Mouse (Mus musculus): ENCODE measurements around the gene Cped1. TPM values are rescaled to one million over a fixed set of nuclear protein-coding genes. Genes with fewer than 3 reads are reported as not detected.

The Cped1 gene
- polyA plus RNA-seq, 1 experiment from 2014 or later, result 41.8 TPM

DNA sequence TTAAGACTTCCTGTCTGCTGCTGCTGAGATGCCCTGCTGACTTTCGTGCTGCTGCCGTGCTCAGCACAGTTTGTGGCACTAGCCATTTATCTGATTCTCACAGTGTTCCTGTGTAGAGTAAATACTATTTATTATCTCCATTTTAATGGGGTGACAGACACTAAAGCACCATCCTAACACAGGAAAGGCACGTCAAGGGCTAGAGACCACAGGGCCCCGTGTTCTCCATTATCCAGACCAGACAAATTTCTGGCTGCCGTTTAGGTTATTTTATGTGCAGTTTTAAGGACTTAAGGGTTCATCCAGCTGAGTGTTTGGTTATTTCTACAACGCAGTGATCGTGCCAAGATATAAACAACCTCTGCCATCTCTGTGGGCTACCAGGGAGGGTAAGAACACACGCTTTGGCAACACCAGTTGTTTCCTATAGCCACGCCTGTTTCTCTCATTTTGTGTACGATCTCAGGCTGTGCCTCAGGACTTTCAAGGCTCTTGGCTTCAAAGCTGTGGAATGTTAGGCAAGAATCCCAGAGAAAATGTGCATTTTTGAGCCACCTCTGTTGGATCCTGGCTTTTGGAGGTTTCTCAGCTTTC lies 149.4 kb downstream of the Cped1 start:
- WGBS, result 66% methylated on average over 10 of the region's 10 CpGs
- Histone ChIP-seq H3K36me3 (peaks cover 10% of the 10 kb centered on the region; the same call in 1 of the 2 replicates), H3K9ac (no peak overlapping the region), H3K4me3 (replicated peaks) (no peak overlapping the region), H3K9me3 (replicated peaks) (no peaks in the 10 kb centered on the region), H3K4me1 (no peaks in the 10 kb centered on the region), H3K4me2 (no peak overlapping the region), H3K27ac (no peak overlapping the region), H3K27me3 (no peaks in the 10 kb centered on the region)
- no peak for ATAC-seq (replicated peaks; ENCODE audit: low FRiP score)

DNA sequence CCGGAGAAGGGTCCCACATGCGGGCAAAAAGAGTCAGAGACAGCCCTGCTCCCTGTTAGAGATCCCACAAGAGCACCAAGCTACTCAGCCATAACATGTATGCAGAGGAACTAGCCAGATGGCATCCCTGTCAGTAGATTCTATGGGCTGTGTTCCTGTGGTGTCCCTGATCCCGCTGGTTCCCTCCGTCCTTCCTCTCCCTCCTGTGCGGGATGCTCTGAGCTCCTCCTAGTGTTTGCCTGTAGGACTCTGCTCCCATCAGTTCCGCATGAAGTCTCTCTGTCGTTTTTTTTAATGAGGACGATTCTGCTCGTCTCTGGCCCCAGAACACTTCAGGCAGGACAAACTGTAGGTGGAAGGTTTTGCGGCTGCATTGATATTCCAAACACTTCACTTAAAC lies 151.1 kb downstream of the Cped1 start:
- Histone ChIP-seq H3K4me3 (replicated peaks) (no peak overlapping the region), H3K27ac (no peak overlapping the region), H3K27me3 (no peaks in the 10 kb centered on the region), H3K36me3 (peaks cover 10% of the 10 kb centered on the region; the same call in 1 of the 2 replicates), H3K9ac (no peak overlapping the region), H3K4me2 (no peak overlapping the region), H3K9me3 (replicated peaks) (no peaks in the 10 kb centered on the region), H3K4me1 (no peaks in the 10 kb centered on the region)
- peak; percentile 73 for ATAC-seq (replicated peaks; ENCODE audit: low FRiP score)
- 48% methylated on average over 10 of the region's 10 CpGs for WGBS

DNA sequence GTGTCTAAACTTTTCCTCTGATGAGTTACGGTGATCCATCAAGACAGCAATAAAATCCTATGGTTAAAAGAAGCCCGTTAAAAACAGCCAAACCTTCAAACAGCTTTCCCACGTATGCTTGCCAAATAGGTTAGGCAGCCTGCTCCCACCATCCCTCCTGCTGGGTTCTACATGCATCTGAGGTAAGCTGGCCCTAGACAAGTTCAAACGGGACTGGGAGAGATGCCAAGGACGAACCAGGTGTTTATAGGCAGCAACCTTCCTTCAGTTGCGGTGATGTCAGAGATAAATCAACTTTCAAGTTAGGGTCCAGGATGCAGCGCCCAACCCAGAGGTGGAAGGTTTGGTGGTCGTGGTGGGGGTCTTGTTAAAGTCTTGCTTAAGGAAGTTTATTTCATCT lies 155.1 kb downstream of the Cped1 start:
- no peak overlapping the region for H3K9ac ChIP-seq
- no peak overlapping the region for H3K4me3 ChIP-seq (replicated peaks)
- no peaks in the 10 kb centered on the region for H3K27me3 ChIP-seq
- H3K9me3 ChIP-seq (replicated peaks), result no peaks in the 10 kb centered on the region
- peaks cover 15% of the 10 kb centered on the region for H3K36me3 ChIP-seq
- no peaks in the 10 kb centered on the region for H3K4me1 ChIP-seq
- H3K27ac ChIP-seq, result no peak overlapping the region
- no peak overlapping the region for H3K4me2 ChIP-seq
- WGBS, result 49% methylated on average over 8 of the region's 8 CpGs
- no peak for ATAC-seq (replicated peaks; ENCODE audit: low FRiP score)

DNA sequence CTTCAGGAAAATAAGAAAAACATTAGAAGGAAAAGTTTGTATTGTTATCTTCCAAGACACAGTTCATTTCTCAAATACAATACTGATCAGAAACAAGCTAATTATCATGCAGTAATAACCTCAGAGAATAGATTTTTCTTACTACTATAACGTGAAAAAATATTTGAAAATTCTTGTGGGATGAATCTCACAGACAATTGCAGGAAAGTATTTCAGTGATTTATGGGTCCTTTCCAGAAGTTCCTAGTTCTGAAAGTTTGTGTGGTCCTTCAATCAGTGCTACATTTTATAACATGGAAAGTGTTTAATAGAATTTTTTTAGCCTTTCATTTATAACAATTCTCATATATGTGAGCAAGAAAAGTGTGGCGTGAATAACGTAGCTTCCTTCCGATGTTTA lies 161.5 kb downstream of the Cped1 start:
- Histone ChIP-seq H3K4me2 (no peak overlapping the region), H3K27me3 (no peaks in the 10 kb centered on the region), H3K9ac (no peak overlapping the region), H3K4me1 (no peaks in the 10 kb centered on the region), H3K4me3 (replicated peaks) (no peak overlapping the region), H3K27ac (no peak overlapping the region), H3K9me3 (replicated peaks) (no peaks in the 10 kb centered on the region), H3K36me3 (peaks cover 23% of the 10 kb centered on the region)
- WGBS, result 90% methylated on average over 4 of the region's 4 CpGs
- ATAC-seq (replicated peaks; ENCODE audit: low FRiP score), result no peak

DNA sequence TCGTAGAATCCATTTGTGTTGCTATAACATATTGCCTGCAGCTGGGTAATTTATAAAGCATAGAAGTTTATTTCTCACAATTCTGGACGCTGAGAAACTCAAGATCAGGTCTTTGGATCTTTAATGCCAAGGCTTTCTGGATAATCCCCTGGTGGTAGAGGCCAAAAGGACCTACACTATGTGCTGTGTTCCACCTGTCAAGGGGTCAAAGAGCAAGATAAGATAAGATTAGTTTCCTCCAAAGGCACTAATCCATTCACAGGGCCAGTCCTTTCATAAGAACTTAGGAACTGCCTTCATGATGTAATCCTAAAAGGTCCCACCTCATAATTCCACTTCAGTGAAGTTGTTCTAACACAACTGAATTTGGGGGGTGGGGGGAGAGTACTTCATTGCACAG lies 162.8 kb downstream of the Cped1 start:
- no peaks in the 10 kb centered on the region for H3K4me1 ChIP-seq

DNA sequence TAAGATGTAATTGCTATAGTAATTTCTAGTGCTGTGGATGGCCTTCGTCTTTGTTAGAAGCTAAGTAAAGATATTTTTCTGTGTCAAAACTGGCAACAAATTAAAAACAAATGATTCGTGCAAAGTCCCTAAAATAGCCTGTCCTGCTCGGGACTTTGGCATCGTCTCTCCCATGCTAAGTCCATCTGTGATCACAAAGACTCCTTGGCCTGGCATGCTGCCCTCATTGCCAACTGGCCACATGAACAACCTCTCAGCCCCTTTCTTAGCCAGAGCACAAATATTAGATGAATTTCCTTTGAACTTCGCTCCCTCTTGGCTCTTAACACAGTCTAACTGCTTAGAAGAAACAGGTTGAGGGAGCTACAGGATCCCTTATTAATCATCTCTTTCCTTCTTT lies 171.7 kb downstream of the Cped1 start:
- 82% methylated on average over 5 of the region's 5 CpGs for WGBS
- Histone ChIP-seq H3K27ac (no peak overlapping the region), H3K4me3 (replicated peaks) (no peak overlapping the region), H3K4me2 (no peak overlapping the region), H3K9ac (no peak overlapping the region), H3K4me1 (no peaks in the 10 kb centered on the region), H3K36me3 (peaks cover 14% of the 10 kb centered on the region; the same call in 1 of the 2 replicates), H3K27me3 (no peaks in the 10 kb centered on the region), H3K9me3 (replicated peaks) (no peaks in the 10 kb centered on the region)
- ATAC-seq (replicated peaks; ENCODE audit: low FRiP score), result no peak

More for the DNA sequence above, 162.8 kb downstream of the Cped1 start:
- Histone ChIP-seq H3K9ac (no peak overlapping the region), H3K36me3 (peaks cover 29% of the 10 kb centered on the region), H3K27me3 (no peaks in the 10 kb centered on the region), H3K9me3 (replicated peaks) (no peaks in the 10 kb centered on the region), H3K27ac (no peak overlapping the region), H3K4me2 (no peak overlapping the region), H3K4me3 (replicated peaks) (no peak overlapping the region)
- ATAC-seq (replicated peaks; ENCODE audit: low FRiP score), result no peak
- WGBS, result 89% methylated on average over 2 of the region's 2 CpGs

DNA sequence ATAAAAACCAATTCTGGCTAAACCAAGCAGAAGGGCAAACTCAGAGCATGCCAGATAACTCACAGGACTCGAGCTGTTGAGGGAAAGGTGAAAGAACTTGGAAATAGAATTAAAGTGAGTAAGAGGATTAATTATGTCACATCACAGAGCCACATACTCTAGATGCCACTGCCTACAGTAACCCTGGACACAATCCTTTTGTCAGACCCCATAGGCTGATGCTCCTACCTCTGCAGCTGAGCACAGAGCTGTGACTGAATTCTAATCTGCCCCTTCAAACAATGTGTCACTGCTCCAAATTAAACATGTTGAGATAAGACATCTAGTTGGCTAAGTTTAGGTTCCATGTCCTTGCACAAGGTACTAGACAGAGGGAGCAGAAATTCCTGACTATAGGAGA lies 176.2 kb downstream of the Cped1 start:
- ATAC-seq (replicated peaks; ENCODE audit: low FRiP score), result no peak
- H3K4me1 ChIP-seq, result no peaks in the 10 kb centered on the region
- H3K27me3 ChIP-seq, result no peaks in the 10 kb centered on the region
- H3K36me3 ChIP-seq, result peaks cover 10% of the 10 kb centered on the region; the same call in 1 of the 2 replicates
- WGBS, result 67% methylated on average over 1 of the region's 1 CpGs
- no peak overlapping the region for H3K27ac ChIP-seq
- H3K9ac ChIP-seq, result no peak overlapping the region
- no peak overlapping the region for H3K4me2 ChIP-seq
- no peaks in the 10 kb centered on the region for H3K9me3 ChIP-seq (replicated peaks)
- H3K4me3 ChIP-seq (replicated peaks), result no peak overlapping the region

DNA sequence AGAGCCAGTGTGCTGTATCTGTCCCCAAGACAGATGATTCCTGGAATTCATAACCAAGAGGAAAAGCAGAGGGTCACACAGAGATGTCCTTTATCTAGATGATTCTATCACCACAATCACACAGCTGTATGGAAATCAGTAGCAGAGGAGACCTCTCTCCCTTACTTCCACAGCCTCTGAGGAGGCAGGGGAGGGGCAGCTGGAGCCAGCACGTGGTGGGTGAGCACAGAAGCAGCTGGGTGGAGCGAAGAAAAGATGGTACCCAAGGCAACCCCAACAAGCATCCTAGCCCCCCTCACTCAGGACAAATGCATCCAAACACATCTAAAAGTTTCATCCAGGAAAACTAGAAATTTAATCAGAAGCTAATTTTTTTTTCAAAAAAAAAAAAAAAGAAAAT lies 182.7 kb downstream of the Cped1 start:
- WGBS, result 63% methylated on average over 2 of the region's 2 CpGs
- Histone ChIP-seq H3K4me1 (no peaks in the 10 kb centered on the region), H3K9me3 (replicated peaks) (no peaks in the 10 kb centered on the region), H3K36me3 (peaks cover 18% of the 10 kb centered on the region), H3K27me3 (no peaks in the 10 kb centered on the region), H3K27ac (no peak overlapping the region), H3K4me3 (replicated peaks) (no peak overlapping the region), H3K9ac (no peak overlapping the region), H3K4me2 (no peak overlapping the region)
- no peak for ATAC-seq (replicated peaks; ENCODE audit: low FRiP score)

DNA sequence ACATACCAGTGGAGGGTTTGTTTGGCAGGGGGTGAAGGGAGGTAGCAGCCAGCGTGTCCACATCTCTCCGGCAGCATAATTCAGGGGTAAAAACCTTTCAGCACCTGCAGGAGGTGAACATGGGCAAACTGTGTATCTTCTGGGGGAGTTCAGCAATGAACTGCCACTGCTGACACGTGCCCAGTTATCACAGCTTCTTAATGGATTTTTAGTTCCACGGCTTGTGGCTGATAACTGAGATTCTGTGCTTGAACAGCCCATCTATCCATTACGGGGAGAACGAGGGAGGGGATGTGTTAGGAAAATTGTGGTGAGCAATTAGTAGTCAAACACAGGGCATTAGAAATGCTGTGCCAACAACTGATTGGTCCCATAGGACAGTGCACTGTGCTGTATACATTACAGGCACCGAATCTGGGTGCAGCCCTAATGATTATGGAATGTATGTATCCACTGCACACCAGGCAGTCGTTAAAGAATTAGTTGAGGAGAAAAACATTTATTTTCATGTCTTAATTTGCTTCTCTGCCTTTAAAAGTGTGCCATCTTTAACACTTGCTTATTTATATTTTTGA lies 193.1 kb downstream of the Cped1 start:
- no peaks in the 10 kb centered on the region for H3K27me3 ChIP-seq
- ATAC-seq (replicated peaks; ENCODE audit: low FRiP score), result no peak
- no peaks in the 10 kb centered on the region for H3K4me1 ChIP-seq
- H3K4me3 ChIP-seq (replicated peaks), result no peak overlapping the region
- no peak overlapping the region for H3K9ac ChIP-seq
- no peak overlapping the region for H3K27ac ChIP-seq
- H3K9me3 ChIP-seq (replicated peaks), result no peaks in the 10 kb centered on the region
- 86% methylated on average over 8 of the region's 8 CpGs for WGBS
- H3K36me3 ChIP-seq, result peaks cover 20% of the 10 kb centered on the region
- no peak overlapping the region for H3K4me2 ChIP-seq

DNA sequence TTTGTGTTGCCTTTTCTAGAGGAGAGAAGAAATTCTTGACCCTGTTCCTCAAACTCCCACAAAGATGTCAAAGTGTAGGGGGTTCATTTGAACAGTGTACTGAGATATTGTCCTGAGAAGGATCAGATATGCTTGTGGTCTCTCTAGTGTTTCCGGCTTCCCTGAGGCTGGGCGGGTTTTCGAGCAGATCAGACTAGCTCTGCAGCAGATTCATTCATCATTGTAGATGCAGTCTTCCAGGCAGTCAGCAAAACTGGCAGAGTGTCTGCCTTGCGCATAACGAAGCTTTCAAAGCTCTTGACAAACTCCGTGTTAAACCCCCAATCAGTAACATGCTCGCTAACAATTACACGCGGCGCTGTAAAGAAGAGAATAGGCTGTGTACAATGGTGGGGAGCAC lies 194.6 kb downstream of the Cped1 start:
- no peak overlapping the region for H3K4me2 ChIP-seq
- H3K9ac ChIP-seq, result no peak overlapping the region
- WGBS, result 79% methylated on average over 10 of the region's 10 CpGs

DNA sequence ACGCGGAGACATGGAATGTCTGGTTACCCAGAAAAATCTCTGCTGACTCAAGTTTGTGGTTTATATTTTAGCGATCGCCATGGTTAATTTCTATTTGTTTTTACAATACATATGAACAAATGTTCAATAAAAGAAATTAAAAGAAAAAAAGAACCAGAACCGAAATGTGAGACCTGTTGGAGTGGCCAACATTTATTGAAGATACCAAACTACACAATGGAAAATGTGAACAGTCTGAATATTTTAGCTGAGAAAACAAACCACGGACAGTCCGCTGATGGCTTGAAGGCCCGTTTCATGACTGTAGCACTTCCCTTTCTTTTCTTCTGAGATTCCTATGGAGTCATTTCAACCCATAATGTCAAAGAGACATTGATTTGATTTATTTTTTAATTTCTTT lies 201.3 kb downstream of the Cped1 start:
- Histone ChIP-seq H3K9me3 (replicated peaks) (no peaks in the 10 kb centered on the region), H3K4me1 (no peaks in the 10 kb centered on the region), H3K4me3 (replicated peaks) (no peak overlapping the region), H3K36me3 (peaks cover 17% of the 10 kb centered on the region), H3K27me3 (no peaks in the 10 kb centered on the region), H3K9ac (no peak overlapping the region), H3K4me2 (no peak overlapping the region), H3K27ac (no peak overlapping the region)
- no peak for ATAC-seq (replicated peaks; ENCODE audit: low FRiP score)
- 87% methylated on average over 8 of the region's 8 CpGs for WGBS

More for the DNA sequence above, 194.6 kb downstream of the Cped1 start:
- H3K36me3 ChIP-seq, result peaks cover 17% of the 10 kb centered on the region
- no peak for ATAC-seq (replicated peaks; ENCODE audit: low FRiP score)
- H3K27me3 ChIP-seq, result no peaks in the 10 kb centered on the region
- H3K4me3 ChIP-seq (replicated peaks), result no peak overlapping the region
- no peak overlapping the region for H3K27ac ChIP-seq
- H3K4me1 ChIP-seq, result no peaks in the 10 kb centered on the region
- H3K9me3 ChIP-seq (replicated peaks), result no peaks in the 10 kb centered on the region

DNA sequence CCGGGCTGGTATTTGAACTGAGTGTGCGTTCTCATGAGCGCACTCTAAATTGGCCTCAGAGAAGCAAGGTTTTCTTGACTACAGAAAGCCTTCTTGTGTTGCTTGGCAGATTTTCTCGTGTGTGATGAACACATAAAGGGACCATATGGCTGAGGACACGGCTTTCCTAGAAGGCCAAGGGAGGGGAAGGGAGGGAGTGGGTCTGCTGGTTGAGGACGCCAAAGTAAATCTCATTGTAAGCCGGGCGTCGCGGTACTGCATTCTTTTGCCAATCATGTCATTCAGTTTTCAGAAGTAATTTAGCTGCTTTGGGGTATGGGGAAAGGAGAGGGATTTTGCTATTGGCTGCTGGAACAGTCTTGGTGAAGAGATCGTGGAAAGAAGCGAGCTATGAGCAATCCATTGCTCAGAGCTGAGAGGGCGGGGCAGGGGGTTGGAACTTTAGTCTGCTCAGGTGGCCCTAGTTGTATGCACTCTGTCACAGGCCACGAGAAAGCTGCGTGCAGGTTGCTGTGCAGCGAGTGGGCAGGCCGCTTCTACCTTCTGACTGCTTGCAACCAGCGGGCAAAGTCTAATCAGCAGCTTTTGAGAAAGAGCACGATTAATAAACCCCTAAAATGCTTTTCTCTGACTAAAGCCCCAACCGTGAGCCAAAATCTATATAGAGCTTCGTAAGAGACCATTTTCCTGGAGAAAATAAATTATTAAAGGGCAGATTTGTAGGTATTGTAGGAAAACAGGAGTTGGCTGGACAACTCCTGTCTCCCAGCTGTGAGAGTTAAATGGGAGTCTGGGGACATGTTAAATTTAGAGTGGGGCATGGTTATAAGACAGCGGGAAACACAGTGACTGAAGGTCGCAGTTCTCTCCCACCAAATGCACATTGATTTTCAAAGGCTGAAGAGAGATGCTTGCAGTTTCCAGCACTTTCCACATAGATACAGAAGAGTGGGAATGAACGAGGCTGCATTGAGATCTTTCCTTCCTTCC lies 203.9 kb downstream of the Cped1 start:
- no peaks in the 10 kb centered on the region for H3K27me3 ChIP-seq
- H3K9ac ChIP-seq, result no peak overlapping the region
- peak overlapping the region; percentile 7; the same call in 1 of the 2 replicates for H3K27ac ChIP-seq
- H3K36me3 ChIP-seq, result 0 out of 2 replicates have a peak, but pooled peaks cover under 1% of the 10 kb centered on the region
- H3K4me3 ChIP-seq (replicated peaks), result no peak overlapping the region
- peak; percentile 54; the same call in 1 of the 2 replicates for ATAC-seq (replicated peaks; ENCODE audit: low FRiP score)
- no peak overlapping the region for H3K4me2 ChIP-seq
- WGBS, result 69% methylated on average over 24 of the region's 24 CpGs
- H3K4me1 ChIP-seq, result no peaks in the 10 kb centered on the region
- no peaks in the 10 kb centered on the region for H3K9me3 ChIP-seq (replicated peaks)
